Mouse (Mus musculus) ES-E14 (cell line): ENCODE results near the gene Plekhs1. TPM values are rescaled to one million over a fixed set of nuclear protein-coding genes. Genes with fewer than 3 reads are reported as not detected.

Source experiments
- DNase-seq: peaks from one replicate; pipeline ENCODE4 v3.0.0-alpha.2; 2013; ENCODE audit warnings: low read depth, low spot score
- H3K27ac ChIP-seq: 2 replicates; pipeline ENCODE4 v1.5.1; 2012; ENCODE audit warnings: low read depth, mild to moderate bottlenecking, low read length, moderate library complexity, mixed read lengths; ENCODE audit not compliant: poor library complexity, insufficient read depth, severe bottlenecking
- H3K36me3 ChIP-seq: 2 replicates; pipeline ENCODE4 v1.6.1; 2012; ENCODE audit warnings: mild to moderate bottlenecking, low read length, moderate library complexity, mixed read lengths; ENCODE audit not compliant: control insufficient read depth, poor library complexity, insufficient read depth, severe bottlenecking
- H3K4me1 ChIP-seq, 2 experiments: fragments of 150-350 bp in 1 of 2; sonication (generic) in 1 of 2; 2 replicates each; pipeline ENCODE4 v1.6.1; 2012; ENCODE audit warnings: low read length in 2 of 2, mild to moderate bottlenecking in 1 of 2, mixed read lengths in 1 of 2; ENCODE audit not compliant: control insufficient read depth in 2 of 2, insufficient read depth in 2 of 2, poor library complexity in 1 of 2
- H3K4me3 ChIP-seq, 2 experiments: fragments of 150-350 bp in 1 of 2; sonication (generic) in 1 of 2; 2 replicates each; pipeline ENCODE4 v1.5.1; 2012; ENCODE audit warnings: low read length in 2 of 2, low read depth in 1 of 2, mild to moderate bottlenecking in 1 of 2, mixed read lengths in 1 of 2; ENCODE audit not compliant: insufficient read depth in 1 of 2, poor library complexity in 1 of 2, severe bottlenecking in 1 of 2
- H3K9ac ChIP-seq: 2 replicates; pipeline ENCODE4 v1.6.1; 2012; ENCODE audit warnings: low read depth, mild to moderate bottlenecking, low read length, mixed read lengths; ENCODE audit not compliant: poor library complexity, insufficient read depth, severe bottlenecking
- H3K9me3 ChIP-seq: fragments of 150-350 bp; sonication (generic); 2 replicates; pipeline ENCODE4 v1.6.1; 2012; ENCODE audit warnings: low read depth, mild to moderate bottlenecking, low read length; ENCODE audit not compliant: control insufficient read depth, insufficient read depth
- CHD2 ChIP-seq: IDR thresholded peaks from 2 replicates; pipeline ENCODE4 v1.6.1; 2014; ENCODE audit warnings: mild to moderate bottlenecking, low read depth, low read length, inconsistent platforms
- HCFC1 ChIP-seq: IDR thresholded peaks from 2 replicates; pipeline ENCODE4 v1.6.1; 2012; ENCODE audit warnings: low read length, inconsistent platforms, borderline replicate concordance; ENCODE audit not compliant: insufficient read depth
- MAFK ChIP-seq: IDR thresholded peaks from 2 replicates; pipeline ENCODE4 v1.6.1; 2014; ENCODE audit warnings: mild to moderate bottlenecking, low read depth, low read length, inconsistent platforms; ENCODE audit not compliant: insufficient read depth
- ZC3H11A ChIP-seq: IDR thresholded peaks from 2 replicates; pipeline ENCODE4 v1.6.1; 2012; ENCODE audit warnings: low read depth, mild to moderate bottlenecking, inconsistent platforms, low read length, borderline replicate concordance
- ZNF384 ChIP-seq: IDR thresholded peaks from 2 replicates; pipeline ENCODE4 v1.6.1; 2012; ENCODE audit warnings: low read depth, low read length, inconsistent platforms
- in situ Hi-C, 2 experiments: fragments of 600-800 bp; cut with MboI; formaldehyde crosslinking; loops; one replicate each; pipeline ENCODE4 v1.15.1; 2025; ENCODE audit warnings: low sequenced_read_pairs in 2 of 2, inconsistent platforms in 1 of 2; ENCODE audit not compliant: unreplicated experiment in 2 of 2
- total RNA-seq: library from RNA; depleted of rRNA; stranded (reverse); fragments of 300-350 nt; gene quantifications from 2 replicates; pipeline ENCODE4 v1.2.3, GENCODE M21; 2012

Gene Plekhs1
- total RNA-seq, 1 experiment, result 0.36 TPM

GRCm38 (mm10) chr19:56422476-56423338 lies 38.7 kb upstream of the Plekhs1 start:
- Histone ChIP-seq H3K27ac (no peak overlapping the region), H3K4me1 (peaks cover 0 to 6% of the 10 kb centered on the region in 2 experiments; a peak in 1 of 4 replicates), H3K9me3 (no peaks in the 10 kb centered on the region), H3K9ac (no peak overlapping the region), H3K36me3 (no peaks in the 10 kb centered on the region), H3K4me3 (no peak overlapping the region)
- TF ChIP-seq MAFK (no peak), ZNF384 (no peak), ZC3H11A (peak; percentile 90)
- peak; percentile 84 for DNase-seq
- in situ Hi-C loops, result no loop called here

DNA sequence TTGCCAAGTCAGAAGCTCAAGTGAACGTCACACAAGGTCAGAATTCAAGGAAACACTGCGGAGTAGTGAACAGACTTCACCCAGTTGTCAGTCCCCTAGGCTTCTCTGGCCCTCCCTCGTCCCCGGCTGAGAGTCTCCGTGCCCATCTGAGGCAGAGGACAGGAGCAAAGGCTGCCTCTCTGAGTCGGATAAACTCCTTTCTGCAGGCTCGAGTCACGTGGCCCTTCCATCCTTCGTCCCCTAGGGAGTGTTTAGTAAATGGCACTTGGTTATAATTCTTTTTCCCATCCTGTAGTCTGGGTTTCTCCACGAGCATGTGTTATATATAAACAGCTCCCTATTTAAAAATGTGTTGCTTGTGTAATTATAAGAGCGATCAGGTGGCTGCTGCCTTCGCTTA lies 38.1 kb upstream of the Plekhs1 start:
- DNase-seq, result no peak

DNA sequence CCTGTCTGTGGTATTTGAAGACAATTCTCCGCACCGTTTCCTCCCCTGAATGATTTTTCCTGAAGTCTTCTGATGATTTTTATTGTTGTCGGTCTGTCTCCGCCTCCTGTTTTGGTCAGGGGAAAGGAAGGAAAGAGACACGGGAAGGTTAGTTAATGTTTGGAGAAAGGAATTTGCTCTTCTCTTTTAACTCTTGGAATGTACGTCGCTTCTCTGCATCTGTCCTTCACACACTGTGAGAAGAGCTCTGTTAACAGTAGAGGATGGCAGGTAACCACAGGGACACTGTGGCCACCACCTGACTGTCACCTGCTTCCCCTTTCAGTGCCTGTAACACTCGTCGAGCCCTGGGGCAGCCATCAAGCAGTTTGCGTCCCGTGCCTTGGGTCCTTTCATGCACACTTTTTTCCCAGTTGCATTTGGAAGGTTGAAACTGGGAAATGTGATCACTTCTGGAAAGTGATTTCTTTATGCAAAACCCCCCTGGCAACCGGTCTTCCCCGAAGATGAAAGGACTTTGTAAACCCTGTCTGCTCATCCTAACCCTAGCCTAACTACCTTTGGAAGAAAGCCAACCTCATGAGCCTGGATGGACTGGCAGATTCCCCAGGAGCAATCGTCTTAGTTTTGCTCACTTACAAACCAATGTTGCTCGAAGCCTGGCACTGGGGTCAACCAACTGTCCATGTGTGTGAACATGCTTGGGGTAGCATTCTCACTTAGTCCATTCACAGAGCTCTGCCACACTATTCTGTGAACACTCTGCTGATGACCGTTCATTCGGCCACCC lies 36.6 kb upstream of the Plekhs1 start:
- DNase-seq, result no peak
- Histone ChIP-seq H3K4me3 (no peak overlapping the region), H3K27ac (no peak overlapping the region), H3K9ac (no peak overlapping the region), H3K9me3 (no peaks in the 10 kb centered on the region), H3K36me3 (no peaks in the 10 kb centered on the region), H3K4me1 (peaks cover 0 to 4% of the 10 kb centered on the region in 2 experiments; a peak in 1 of 4 replicates)
- in situ Hi-C loops, result no loop called here
- TF ChIP-seq HCFC1 (no peak), MAFK (no peak), ZC3H11A (no peak), CHD2 (no peak), ZNF384 (no peak)

More for the DNA sequence above, 38.1 kb upstream of the Plekhs1 start:
- H3K27ac ChIP-seq, result no peak overlapping the region
- TF ChIP-seq ZNF384 (no peak), CHD2 (no peak)
- in situ Hi-C loops, result no loop called here
- H3K9ac ChIP-seq, result no peak overlapping the region
- peaks cover 0 to 6% of the 10 kb centered on the region in 2 experiments; a peak in 1 of 4 replicates for H3K4me1 ChIP-seq
- H3K4me3 ChIP-seq, result no peak overlapping the region
- no peaks in the 10 kb centered on the region for H3K36me3 ChIP-seq
- H3K9me3 ChIP-seq, result no peaks in the 10 kb centered on the region

GRCm38 (mm10) chr19:56425492-56425891 lies 35.9 kb upstream of the Plekhs1 start:
- TF ChIP-seq ZC3H11A (no peak), MAFK (no peak), HCFC1 (no peak)
- no peak overlapping the region for H3K4me3 ChIP-seq
- peaks cover 0 to 4% of the 10 kb centered on the region in 2 experiments; a peak in 1 of 4 replicates for H3K4me1 ChIP-seq
- H3K9me3 ChIP-seq, result no peaks in the 10 kb centered on the region
- no peak overlapping the region for H3K9ac ChIP-seq
- DNase-seq, result no peak
- no peaks in the 10 kb centered on the region for H3K36me3 ChIP-seq
- H3K27ac ChIP-seq, result no peak overlapping the region
- in situ Hi-C loops, result no loop called here
